Mouse (Mus musculus): ENCODE results near the gene Cish.

Cish gene

DNA sequence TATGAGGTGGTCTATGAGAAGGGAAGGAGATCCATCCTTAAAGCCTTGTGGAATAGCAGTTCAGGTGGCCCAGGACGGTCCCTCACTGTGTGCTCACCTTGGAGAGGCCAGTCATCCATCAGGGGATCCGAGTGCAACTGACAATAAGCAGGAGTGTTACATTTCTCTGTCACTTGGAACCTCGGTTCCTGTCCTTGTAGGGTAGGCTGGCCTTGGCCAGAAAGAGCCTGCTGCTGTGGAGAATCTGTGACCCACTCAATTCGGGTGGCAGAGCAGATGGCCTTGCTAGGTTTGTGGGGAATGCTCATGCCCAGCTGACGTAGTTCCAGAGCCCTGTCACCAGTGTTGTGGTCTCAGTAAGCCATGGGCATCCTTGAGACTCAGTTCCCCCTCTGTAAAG lies 13.8 kb downstream of the Cish start:
- in situ Hi-C loops (cut with MboI, MseI) = loop anchor here (10.0 kb wide), 1 partner anchor 1115 kb away; the partner anchor contains the start of gene Ppm1m

DNA sequence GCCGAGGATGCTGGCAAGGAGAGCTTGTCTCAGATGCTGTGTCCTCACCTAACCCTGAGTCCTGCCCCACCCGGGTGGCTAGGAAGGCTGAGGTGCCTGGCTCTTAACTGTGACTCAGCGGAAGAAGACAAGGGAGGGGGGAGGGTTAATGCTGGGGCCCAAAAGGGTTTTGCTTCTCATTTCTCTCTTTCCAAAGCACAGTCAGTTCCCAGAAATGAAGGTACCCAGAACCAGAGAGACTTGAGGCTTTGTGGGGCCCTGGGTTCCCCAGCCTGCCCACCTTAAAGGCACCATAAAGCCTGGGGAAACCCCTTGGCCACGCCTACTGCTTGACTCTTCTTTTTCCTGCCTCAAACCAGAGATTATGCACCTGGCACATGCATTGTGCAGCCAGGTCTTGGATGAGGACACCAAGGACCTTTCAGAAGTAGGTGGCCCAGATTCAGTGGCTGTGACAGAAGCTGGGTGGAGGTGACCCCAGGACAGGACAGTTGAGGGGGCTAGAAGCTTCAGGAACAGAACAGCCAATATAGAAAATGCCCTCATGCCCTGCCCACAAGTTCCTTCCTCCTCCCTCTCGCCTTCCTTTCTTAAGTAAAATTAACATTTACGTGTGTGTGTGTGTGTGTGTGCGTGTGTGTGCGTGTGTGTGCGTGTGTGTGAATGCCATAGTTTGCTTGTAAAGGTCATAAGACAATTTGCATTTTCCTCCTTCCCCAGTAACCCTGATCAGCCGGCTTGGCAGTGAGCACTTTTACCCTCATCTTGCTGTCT lies 17.2 kb downstream of the Cish start:
- in situ Hi-C loops (cut with MboI, MseI) = no loop called here

DNA sequence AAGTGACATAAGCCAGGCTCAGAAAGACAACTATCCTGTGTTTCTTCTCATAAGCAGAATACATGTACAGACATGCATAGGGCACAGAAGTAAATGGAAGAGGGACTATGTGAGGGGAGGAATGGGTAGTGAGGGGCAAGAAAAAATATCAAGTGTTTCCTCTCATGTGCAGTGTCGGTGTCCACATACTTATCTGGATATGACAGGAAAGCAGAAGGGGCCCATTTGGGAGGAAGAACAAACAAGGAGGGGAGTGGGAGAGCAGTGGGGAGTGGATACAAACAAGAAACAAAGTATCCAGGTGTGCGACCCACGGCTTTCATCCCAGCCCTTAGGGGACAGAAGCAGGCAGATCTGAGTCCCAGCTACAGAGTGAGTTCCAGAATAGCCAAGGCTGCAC lies 18.1 kb downstream of the Cish start:
- in situ Hi-C loops (cut with MboI, MseI) = no loop called here

DNA sequence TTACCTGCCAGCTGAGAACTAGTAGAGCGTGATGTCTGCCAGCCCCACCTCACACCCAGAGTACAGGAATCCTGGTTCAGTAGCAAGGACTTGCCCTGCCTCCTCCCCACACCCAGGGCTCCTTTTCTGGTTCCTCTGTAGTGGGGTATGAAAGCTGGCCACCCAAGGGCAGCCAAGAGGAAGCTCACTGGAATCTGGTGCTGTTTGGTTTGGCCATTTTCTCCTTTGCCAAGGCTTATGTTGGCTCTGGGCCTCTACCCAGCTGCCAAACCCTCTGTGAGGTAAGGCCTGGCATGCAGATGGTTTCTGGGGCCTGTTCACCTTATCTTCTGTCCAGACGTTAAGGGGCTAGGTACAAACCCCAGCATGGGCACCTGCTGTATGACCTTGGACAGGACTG lies 20.0 kb downstream of the Cish start:
- in situ Hi-C loops (cut with MboI, MseI) = no loop called here

DNA sequence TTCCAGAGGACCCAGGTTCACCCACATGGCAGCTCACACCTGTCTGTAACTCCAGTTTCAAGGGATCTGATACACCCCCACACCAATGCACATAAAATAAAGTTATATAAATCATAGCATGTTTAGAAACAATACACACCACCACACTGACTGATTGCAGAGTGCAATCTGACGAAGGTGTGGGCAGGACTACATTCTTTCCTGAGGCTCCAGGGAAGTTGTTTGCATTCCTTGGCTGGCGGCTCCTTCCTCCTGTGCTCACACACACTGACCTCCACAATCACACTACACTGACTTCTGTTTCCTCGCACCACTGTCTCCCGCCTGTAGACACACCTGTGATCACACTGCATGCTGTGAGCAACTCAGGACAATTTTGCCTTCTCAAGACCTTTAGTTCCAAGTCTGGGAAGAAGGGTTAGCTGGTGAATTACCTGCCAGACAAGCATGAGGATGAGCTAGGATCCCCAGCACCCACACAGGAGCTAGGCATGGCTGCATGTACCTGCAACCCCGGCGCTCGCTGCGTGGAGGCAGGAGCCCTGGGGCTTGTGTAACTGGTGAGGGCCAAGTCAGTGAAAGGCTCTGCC lies 26.7 kb downstream of the Cish start:
- in situ Hi-C loops (cut with MboI, MseI) = no loop called here

DNA sequence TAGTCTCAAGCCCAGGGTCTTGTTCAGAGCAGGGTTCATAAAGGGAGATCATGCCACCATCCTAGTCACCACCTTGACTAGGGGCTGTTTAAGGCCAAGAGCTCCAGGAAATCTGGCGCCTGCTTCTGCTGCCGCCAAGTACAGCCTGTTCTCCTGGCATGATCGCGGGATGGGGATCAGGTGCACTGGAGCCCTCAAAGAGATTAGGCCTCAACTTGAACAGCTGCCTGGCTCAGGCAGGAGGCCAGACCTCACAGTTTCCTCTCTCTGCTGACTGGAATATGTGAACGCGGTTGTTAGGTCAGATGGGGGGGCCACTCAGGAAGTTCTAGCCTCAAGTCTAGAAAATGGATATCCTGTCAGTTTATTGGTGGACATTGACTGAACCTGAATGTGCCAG lies 27.7 kb downstream of the Cish start:
- in situ Hi-C loops (cut with MboI, MseI) = no loop called here

DNA sequence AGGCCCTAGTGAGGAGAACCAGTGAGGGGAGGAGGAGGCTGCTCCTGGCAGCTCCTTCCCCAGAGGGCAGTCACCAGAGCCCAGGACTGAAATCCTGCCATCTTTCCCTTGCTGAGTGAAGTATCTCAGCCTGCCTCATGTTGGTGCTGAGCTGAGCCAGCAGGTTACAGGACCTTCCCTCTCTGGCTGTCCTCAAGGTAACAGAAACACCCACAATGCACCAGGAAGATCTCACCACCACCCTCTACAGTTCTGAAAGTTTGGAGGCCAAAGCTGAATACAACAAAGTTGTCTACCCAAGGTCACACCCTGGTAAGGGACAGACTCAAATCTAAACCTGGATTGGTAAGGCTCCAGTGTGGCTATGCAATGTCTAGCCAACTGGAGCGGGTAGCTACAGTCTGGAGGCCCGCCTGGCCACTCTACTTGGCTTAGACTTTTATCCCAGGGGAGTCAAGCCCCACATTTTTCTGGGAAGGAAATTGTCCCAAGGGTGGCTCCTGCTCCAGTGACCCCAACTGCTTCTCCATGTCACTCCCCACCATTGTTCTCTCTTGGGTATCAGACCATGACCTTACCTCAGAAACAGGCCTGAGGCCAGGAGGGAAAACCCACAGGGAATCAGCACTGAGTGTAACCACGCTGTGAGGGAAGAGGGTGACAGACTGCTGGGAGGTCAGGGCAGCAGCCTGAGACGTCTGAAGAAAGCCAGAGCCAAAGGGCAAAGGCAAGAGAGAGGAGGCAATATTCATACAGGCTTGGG lies 29.2 kb downstream of the Cish start:
- in situ Hi-C loops (cut with MboI, MseI) = loop anchor here (25.0 kb wide), 1 partner anchor 1737 kb away; the partner anchor contains the start of genes Atrip and Trex1

DNA sequence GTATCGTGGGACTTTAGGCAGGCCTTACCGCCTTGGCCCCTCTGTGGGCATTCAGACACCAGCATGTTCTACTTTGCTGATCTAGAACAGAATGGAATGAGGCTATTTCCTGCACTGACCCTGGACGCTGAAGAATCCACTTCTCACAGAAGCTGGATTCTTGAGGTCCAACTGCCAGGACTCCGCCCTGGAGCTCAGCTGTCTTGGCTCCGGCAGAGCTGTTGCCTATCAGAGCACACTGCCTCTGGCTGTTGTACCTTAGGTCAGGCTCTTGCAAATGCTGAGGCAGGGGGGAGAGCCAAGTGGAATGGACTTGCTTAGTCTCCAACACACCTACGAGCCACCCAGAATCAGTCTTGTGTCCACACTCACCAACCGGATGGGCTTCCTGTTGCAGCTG lies 30.1 kb downstream of the Cish start:
- in situ Hi-C loops (cut with MboI, MseI) = loop anchor here (25.0 kb wide), 1 partner anchor 1736 kb away; the partner anchor contains the start of genes Atrip and Trex1

DNA sequence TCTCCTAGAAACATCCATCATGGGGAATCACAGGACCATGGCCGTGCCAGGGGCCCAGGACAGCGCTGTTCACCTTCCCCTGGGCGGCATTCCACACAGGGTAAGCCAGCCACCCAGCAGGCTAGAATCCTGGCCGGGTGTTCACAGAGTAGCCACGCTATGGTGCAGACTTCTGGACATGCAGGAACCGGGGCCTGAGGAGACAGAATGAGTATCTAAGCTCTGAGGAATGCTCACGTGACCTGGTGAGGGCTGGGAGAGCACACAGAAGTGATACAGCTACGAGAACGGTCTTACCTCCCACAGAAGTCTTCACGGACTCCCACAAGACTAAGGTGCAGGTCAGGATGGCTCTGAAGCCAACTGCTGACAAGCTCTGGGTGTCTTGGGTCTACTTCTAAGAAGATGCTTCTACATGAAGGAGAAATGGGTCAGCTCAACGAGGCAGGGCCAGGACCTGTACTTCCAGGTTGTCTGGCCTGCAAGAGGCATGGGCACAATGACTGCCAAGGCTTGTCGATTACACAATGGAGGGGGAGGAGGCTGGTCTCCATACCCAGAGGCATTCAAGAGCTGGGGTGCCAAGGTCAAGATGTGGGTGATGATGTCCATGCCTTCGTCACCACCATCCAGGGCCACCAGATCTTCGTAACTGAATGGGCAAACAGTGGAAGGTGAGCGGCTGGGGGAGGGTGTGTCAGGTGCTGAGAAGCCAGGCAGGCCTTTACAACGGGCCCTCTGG lies 32.2 kb downstream of the Cish start:
- in situ Hi-C loops (cut with MboI, MseI) = loop anchor here (25.0 kb wide), 1 partner anchor 1734 kb away; the partner anchor contains the start of genes Atrip and Trex1

DNA sequence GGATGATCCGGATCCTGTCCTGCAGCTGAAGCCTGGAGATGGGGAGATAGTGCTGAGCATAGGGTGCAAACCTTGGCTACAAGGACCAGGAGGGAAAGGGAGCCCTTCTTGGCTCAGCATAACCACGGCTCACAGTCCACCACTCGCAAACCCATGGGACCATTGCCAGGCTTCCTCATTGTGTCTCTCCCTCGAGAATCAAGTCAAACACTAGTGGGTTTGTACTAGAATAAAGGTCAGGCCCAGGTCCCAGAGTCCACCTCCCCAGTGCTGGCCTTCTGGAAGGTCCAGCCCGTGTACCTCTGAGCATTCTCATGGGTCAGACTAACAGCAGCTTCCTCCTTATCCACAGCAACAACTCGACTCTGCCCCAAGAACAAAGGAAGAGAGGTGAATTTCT lies 35.0 kb downstream of the Cish start:
- in situ Hi-C loops (cut with MboI, MseI) = loop anchor here (5.0 to 25.0 kb wide), 2 partner anchors 33 to 1732 kb away; partner anchors contain the start of genes Atrip, Cish and Trex1

DNA sequence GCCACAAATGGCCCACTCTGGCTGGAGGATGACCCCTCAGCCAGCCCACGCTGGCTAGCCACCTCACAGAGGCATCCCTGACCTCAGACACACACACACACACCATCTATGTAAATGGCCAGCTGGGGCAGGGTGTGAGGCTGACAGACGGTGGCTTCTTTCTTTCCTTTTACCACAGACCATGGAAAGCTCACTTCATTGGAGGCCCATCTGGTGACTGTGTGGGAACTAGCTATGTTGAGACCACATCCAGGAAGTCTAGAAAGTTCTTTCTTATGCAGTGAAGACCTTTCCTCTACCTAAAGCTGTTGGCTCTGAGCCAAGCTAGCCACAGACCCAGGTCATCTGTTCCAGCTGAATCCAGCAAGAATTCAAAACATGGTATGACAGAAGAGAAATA lies 37.9 kb downstream of the Cish start:
- in situ Hi-C loops (cut with MboI, MseI) = loop anchor here (5.0 to 25.0 kb wide), 2 partner anchors 36 to 1729 kb away; partner anchors contain the start of genes Atrip, Cish and Trex1

DNA sequence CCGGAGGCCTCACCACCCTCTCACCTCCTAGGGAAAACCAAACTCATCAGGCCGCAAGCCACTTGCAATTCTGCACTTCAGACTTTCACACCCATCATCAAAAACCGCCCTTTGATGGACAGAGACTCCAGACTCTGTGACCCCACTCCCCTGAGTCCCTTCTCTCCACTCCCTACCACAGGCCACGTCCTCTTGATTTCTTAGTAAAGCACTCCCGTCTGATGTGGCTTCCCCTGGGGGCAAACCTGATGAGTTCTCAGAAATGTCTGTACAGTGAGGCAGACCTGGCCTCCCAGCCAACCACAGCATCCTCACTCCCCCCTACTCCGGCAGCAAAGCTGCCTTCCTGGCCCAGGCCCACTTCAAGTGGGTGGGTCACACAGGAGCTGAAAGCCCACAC lies 38.5 kb downstream of the Cish start:
- in situ Hi-C loops (cut with MboI, MseI) = loop anchor here (5.0 to 25.0 kb wide), 2 partner anchors 37 to 1728 kb away; partner anchors contain the start of genes Atrip, Cish and Trex1

DNA sequence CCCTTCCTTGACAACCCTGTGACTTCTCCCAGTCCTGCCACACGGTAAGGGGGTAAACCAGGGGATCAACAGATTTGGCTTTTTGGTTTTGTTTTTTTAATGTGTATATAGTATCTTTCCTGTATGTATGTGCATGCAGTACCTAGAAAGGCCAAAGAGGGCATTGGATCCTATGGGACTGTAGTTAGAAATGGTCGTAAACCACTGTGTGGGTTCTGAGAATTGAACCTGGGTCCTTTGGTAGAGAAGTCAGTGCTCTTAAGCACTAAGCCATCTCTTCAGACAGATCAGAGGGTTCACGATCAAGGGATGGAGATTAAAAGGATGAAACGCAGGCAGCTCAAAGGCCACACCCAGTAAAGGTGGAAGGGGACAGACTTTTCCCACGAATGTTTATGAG lies 39.2 kb downstream of the Cish start:
- in situ Hi-C loops (cut with MboI, MseI) = loop anchor here (5.0 to 25.0 kb wide), 2 partner anchors 88 to 1727 kb away; partner anchors contain the start of genes Atrip and Trex1

DNA sequence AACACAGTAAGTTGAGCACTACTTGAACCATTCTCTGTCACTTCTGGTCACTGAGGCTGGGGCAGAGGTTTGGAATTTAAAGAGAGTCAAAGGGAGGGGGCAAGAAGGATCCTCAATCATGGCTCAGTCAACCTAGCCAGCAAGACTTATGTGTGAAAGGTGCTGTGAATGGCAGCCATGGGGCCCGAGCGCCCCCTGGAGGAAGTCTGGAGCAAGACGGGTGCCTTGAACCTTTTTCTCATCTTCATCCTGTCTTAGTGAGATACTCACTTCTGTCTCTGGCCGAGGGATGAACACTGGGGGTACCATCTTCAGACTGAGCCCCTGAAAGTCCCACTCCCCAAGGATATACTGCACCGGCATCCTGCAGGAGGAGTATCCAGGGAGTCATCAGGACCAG lies 40.1 kb downstream of the Cish start:
- in situ Hi-C loops (cut with MboI, MseI) = loop anchor here (5.0 to 25.0 kb wide), 2 partner anchors 89 to 1726 kb away; partner anchors contain the start of genes Atrip and Trex1

DNA sequence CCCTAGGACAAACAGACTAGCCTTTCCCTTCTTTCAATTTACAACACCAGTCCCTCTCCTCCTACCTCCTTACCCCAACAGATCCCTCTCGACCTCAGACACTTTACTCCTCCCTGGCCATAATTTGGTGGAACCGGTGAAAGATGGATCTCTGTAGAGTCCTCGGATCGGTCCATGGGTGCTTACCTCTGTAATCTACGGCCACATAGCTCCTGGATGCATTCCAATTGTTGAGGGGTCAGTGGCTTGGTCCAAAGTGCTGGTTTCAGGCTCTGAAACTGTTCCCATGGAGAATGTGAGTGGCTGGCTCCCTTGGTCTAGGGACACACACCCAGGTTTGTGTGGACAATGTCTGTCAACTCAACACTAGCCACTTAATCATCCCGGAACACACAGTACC lies 40.6 kb downstream of the Cish start:
- in situ Hi-C loops (cut with MboI, MseI) = loop anchor here (5.0 to 25.0 kb wide), 2 partner anchors 89 to 1726 kb away; partner anchors contain the start of genes Atrip and Trex1

DNA sequence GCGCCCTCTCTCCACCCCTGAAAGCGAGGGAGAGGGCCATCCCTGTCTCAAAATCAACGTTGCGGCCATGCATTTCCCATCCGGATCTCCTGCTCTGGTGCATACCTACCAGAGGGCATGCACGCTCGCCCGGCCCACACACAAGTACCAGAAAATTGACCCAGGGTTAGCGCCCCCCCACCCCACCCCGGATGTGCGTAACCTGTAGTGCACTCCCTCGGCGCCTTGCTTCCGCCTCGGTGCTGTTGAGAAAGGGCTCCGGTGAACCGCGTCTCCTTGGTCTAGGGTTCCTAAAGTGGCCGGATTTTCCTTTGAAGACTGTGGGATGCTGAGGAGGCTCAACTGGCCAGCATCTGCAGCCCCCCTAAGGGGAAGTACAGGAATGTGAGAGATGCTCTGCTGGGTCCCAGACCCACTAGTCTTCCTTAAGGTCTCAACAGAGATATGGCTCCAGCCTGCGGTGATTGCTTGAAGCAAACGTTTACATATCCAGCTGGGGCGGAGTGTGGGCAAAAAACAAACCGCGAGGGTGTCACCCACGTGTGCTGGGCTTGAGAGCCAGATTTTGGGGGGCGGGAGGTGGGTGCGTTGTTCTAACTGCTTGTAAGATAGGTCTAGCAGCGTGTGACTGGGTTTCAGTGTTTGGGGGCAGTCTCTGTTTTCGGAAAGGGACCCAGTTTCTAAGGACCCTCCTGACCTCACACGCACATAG lies 42.5 kb downstream of the Cish start, which contains the start of gene Hemk1:
Hemk1 (minus strand) TSS at position 179 of the 712 bp plus-strand sequence.
- in situ Hi-C loops (cut with MboI, MseI) = loop anchor here (5.0 to 25.0 kb wide), 2 partner anchors 91 to 1724 kb away; partner anchors contain the start of genes Atrip and Trex1

DNA sequence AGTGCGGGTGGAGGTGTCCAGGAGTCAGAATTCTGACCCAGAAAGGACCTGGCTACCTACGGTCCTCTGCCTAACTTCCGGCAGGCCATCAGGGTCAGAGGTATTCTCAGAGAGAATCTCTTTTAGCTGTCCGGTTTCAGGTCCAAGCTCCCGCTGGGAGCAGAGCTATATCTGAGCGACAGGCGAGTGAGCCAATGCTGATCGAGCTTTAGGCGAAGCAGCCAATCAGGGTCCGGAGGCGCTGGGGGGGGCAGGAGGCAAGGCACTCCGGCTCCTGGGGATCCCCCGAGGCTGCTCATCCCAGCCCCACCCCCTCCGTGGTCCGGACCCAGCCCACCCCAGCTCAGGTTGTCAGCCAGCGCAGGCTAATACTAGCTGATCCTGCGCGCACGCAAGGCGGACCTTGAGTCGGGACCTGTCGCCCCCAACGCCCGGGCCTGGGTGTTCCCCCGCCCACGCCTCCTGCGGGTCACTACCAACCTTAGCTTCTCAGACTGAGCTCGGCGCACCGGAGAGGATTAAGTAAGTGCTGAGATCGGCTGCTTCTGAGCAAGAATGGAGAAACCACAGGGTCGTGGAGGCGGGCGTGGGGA lies 44.5 kb downstream of the Cish start, which contains the start of gene 6430571L13Rik:
6430571L13Rik (plus strand) TSS at position 336 of the 593 bp plus-strand sequence.
- in situ Hi-C loops (cut with MboI, MseI) = loop anchor here (25.0 kb wide), 1 partner anchor 1722 kb away; the partner anchor contains the start of genes Atrip and Trex1

DNA sequence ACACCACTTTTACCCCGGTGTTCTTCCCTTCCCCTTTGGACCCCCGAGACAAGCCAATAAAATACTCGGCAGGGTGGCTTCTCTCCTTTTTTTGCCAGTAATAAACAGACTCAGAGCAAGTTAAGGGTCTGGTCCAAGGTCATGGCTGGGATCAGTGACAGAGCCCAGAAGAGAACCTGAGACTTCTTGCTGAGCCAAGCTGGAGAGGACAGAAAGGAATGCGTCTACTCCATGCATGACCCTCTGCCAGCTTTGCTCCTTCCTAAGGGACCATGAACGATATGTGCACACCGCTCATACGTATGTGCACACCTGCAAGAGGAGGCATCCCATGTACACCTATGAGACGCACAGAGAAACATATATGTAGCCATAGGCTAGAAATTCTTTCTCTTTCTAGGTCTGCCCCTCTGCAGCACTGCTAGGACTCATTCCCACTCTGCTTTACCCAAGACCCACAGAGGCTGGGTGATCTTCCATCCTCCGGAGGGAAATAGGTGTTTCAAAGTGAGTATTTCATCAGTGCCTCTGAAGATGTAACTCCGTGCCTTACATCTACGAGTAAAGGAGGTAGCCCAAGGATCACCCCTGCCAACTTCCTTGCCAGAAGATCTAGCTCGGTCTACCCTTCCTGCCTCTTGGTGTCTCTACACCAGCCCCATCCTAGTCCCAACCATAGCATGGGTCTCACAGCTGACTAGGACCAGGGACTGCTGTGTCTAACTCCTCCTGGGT lies 45.3 kb downstream of the Cish start:
- in situ Hi-C loops (cut with MboI, MseI) = loop anchor here (25.0 kb wide), 1 partner anchor 1721 kb away; the partner anchor contains the start of genes Atrip and Trex1

Data from T-helper 1 cell (primary cell).